Mouse (Mus musculus) ES-E14 (cell line): ENCODE measurements at regions not wholly inside any gene's neighbourhood (a gene's known extent, or its start where the extent isn't known, plus 50 kb on each side); places are given as distances from the start of the nearest gene placed in this dataset.

Experiments used
- DNase-seq: peaks from one replicate; pipeline ENCODE4 v3.0.0-alpha.2; 2013; ENCODE audit warnings: low read depth, low spot score
- H3K27ac ChIP-seq: 2 replicates; pipeline ENCODE4 v1.5.1; 2012; ENCODE audit warnings: low read depth, mild to moderate bottlenecking, low read length, moderate library complexity, mixed read lengths; ENCODE audit not compliant: poor library complexity, insufficient read depth, severe bottlenecking
- H3K36me3 ChIP-seq: 2 replicates; pipeline ENCODE4 v1.6.1; 2012; ENCODE audit warnings: mild to moderate bottlenecking, low read length, moderate library complexity, mixed read lengths; ENCODE audit not compliant: control insufficient read depth, poor library complexity, insufficient read depth, severe bottlenecking
- H3K4me1 ChIP-seq, 2 experiments: fragments of 150-350 bp in 1 of 2; sonication (generic) in 1 of 2; 2 replicates each; pipeline ENCODE4 v1.6.1; 2012; ENCODE audit warnings: low read length in 2 of 2, mild to moderate bottlenecking in 1 of 2, mixed read lengths in 1 of 2; ENCODE audit not compliant: control insufficient read depth in 2 of 2, insufficient read depth in 2 of 2, poor library complexity in 1 of 2
- H3K4me3 ChIP-seq, 2 experiments: fragments of 150-350 bp in 1 of 2; sonication (generic) in 1 of 2; 2 replicates each; pipeline ENCODE4 v1.5.1; 2012; ENCODE audit warnings: low read length in 2 of 2, low read depth in 1 of 2, mild to moderate bottlenecking in 1 of 2, mixed read lengths in 1 of 2; ENCODE audit not compliant: insufficient read depth in 1 of 2, poor library complexity in 1 of 2, severe bottlenecking in 1 of 2
- H3K9ac ChIP-seq: 2 replicates; pipeline ENCODE4 v1.6.1; 2012; ENCODE audit warnings: low read depth, mild to moderate bottlenecking, low read length, mixed read lengths; ENCODE audit not compliant: poor library complexity, insufficient read depth, severe bottlenecking
- H3K9me3 ChIP-seq: fragments of 150-350 bp; sonication (generic); 2 replicates; pipeline ENCODE4 v1.6.1; 2012; ENCODE audit warnings: low read depth, mild to moderate bottlenecking, low read length; ENCODE audit not compliant: control insufficient read depth, insufficient read depth
- CHD2 ChIP-seq: IDR thresholded peaks from 2 replicates; pipeline ENCODE4 v1.6.1; 2014; ENCODE audit warnings: mild to moderate bottlenecking, low read depth, low read length, inconsistent platforms
- HCFC1 ChIP-seq: IDR thresholded peaks from 2 replicates; pipeline ENCODE4 v1.6.1; 2012; ENCODE audit warnings: low read length, inconsistent platforms, borderline replicate concordance; ENCODE audit not compliant: insufficient read depth
- MAFK ChIP-seq: IDR thresholded peaks from 2 replicates; pipeline ENCODE4 v1.6.1; 2014; ENCODE audit warnings: mild to moderate bottlenecking, low read depth, low read length, inconsistent platforms; ENCODE audit not compliant: insufficient read depth
- ZC3H11A ChIP-seq: IDR thresholded peaks from 2 replicates; pipeline ENCODE4 v1.6.1; 2012; ENCODE audit warnings: low read depth, mild to moderate bottlenecking, inconsistent platforms, low read length, borderline replicate concordance
- ZNF384 ChIP-seq: IDR thresholded peaks from 2 replicates; pipeline ENCODE4 v1.6.1; 2012; ENCODE audit warnings: low read depth, low read length, inconsistent platforms
- in situ Hi-C, 2 experiments: fragments of 600-800 bp; cut with MboI; formaldehyde crosslinking; loops; one replicate each; pipeline ENCODE4 v1.15.1; 2025; ENCODE audit warnings: low sequenced_read_pairs in 2 of 2, inconsistent platforms in 1 of 2; ENCODE audit not compliant: unreplicated experiment in 2 of 2

DNA sequence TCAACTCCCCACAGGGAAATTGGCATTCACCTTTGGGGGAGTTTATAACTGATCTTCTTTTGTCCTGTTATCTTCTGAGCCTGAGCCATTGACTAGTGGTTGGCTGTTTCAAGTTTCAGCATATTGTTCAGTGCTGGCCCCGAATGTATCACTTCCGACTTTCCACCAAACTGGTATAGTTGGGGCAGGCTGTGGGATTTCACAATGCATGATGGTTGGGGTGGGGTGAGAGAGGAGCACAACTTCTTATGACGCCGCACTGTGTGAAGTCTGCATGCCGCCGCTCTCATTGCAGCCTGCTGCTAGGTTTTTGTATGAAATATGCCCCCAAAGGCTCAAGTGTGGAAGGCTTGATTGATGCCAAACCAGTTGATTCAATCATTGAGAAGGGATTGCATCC is 212.2 kb upstream of the Tas2r119 start:
- in situ Hi-C loops, result no loop called here
- Histone ChIP-seq H3K9me3 (no peaks in the 10 kb centered on the region), H3K36me3 (no peaks in the 10 kb centered on the region), H3K9ac (no peak overlapping the region), H3K27ac (no peak overlapping the region), H3K4me3 (no peak overlapping the region), H3K4me1 (no peaks in the 10 kb centered on the region)
- TF ChIP-seq MAFK, result no peak
- TF ChIP-seq CHD2, result no peak
- DNase-seq, result no peak

DNA sequence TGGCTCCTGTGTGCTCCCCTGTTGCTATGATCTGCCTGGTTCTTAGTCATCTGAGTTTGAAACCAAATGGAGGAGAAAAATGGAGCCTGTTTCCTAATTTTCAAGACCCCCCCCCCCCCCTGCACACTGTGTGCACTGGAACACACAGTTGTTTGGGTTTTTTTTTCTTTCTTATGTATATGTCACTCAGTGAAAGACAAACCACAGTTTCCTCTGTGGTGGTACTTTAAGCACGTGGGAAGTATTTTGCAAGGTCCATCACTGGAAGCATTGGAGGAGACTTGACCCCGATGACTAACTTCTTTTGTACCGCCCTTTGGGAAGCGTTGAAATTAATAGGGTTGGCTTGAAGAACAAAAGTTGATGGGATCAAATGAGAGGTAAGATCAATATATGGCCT is 211.5 kb upstream of the Tas2r119 start:
- Histone ChIP-seq H3K9me3 (no peaks in the 10 kb centered on the region), H3K36me3 (no peaks in the 10 kb centered on the region), H3K9ac (no peak overlapping the region), H3K4me3 (no peak overlapping the region), H3K27ac (no peak overlapping the region), H3K4me1 (no peaks in the 10 kb centered on the region)
- in situ Hi-C loops, result no loop called here
- TF ChIP-seq ZNF384 (no peak), MAFK (no peak), HCFC1 (no peak), CHD2 (no peak), ZC3H11A (no peak)
- DNase-seq, result no peak

DNA sequence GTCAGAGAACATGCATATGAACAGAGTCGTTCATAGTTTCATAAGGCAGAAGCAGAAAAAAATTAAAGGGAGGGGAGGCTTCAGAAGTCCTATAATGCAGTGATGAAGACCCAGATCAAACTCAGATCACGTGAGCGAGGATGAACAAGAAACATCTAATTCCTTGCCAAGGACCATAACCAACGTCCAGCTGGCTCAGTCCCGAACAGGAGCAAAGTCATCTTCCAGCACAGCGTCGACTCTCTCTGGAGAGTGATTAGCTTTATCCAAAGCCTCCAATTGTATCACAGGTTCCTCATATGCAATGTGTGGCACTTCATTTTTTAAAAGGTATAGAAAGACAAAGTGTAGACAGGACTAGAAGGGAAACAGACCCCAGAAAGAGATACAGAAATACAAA is 204.2 kb upstream of the Tas2r119 start:
- Histone ChIP-seq H3K4me3 (no peak overlapping the region), H3K4me1 (no peaks in the 10 kb centered on the region), H3K9ac (no peak overlapping the region), H3K36me3 (no peaks in the 10 kb centered on the region), H3K9me3 (no peaks in the 10 kb centered on the region), H3K27ac (no peak overlapping the region)
- in situ Hi-C loops, result no loop called here
- no peak for TF ChIP-seq HCFC1
- no peak for TF ChIP-seq MAFK
- TF ChIP-seq CHD2, result no peak
- no peak for TF ChIP-seq ZNF384
- TF ChIP-seq ZC3H11A, result no peak
- DNase-seq, result no peak

- no peak overlapping the region for H3K4me3 ChIP-seq
- H3K4me1 ChIP-seq, result no peaks in the 10 kb centered on the region
- in situ Hi-C loops, result no loop called here
- no peak for TF ChIP-seq ZC3H11A
- TF ChIP-seq CHD2, result no peak
- no peak for TF ChIP-seq ZNF384
- no peak for TF ChIP-seq HCFC1
- no peak for TF ChIP-seq MAFK
- no peak overlapping the region for H3K9ac ChIP-seq
- H3K9me3 ChIP-seq, result no peaks in the 10 kb centered on the region
- DNase-seq, result no peak
- no peak overlapping the region for H3K27ac ChIP-seq
- no peaks in the 10 kb centered on the region for H3K36me3 ChIP-seq
Observed at GRCm38 (mm10) chr15:31973889-31974288, 203.2 kb upstream of the Tas2r119 start.

DNA sequence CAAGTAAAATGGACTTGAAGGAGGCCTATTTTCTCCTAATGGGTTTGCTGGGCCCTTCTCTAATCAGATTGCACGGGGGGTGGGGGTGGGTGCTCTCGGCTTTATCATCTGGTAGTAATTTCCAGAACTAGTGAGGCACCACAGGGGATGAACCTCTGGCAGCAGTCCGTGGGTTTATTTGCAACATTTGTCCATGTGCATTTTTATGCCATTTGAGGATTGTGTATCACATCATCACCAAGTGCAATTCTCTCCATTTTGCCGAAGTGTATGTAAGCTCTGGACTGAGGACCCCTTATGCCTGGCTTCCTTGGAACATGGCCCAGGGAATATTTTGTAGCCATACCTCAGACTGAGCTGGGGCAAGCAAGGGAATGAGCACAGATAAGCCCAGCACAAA is 200.6 kb upstream of the Tas2r119 start:
- no peak for TF ChIP-seq ZNF384
- no peak for TF ChIP-seq HCFC1
- no peak for TF ChIP-seq MAFK
- Histone ChIP-seq H3K9me3 (no peaks in the 10 kb centered on the region), H3K9ac (no peak overlapping the region), H3K4me1 (no peaks in the 10 kb centered on the region), H3K4me3 (no peak overlapping the region), H3K36me3 (no peaks in the 10 kb centered on the region), H3K27ac (no peak overlapping the region)
- DNase-seq, result no peak
- in situ Hi-C loops, result no loop called here
